Mouse (Mus musculus): ENCODE results near the gene Klrd1. TPM values are rescaled to one million over a fixed set of nuclear protein-coding genes. Genes with fewer than 3 reads are reported as not detected.

Klrd1 gene
- polyA plus RNA-seq, 1 experiment = not detected

DNA sequence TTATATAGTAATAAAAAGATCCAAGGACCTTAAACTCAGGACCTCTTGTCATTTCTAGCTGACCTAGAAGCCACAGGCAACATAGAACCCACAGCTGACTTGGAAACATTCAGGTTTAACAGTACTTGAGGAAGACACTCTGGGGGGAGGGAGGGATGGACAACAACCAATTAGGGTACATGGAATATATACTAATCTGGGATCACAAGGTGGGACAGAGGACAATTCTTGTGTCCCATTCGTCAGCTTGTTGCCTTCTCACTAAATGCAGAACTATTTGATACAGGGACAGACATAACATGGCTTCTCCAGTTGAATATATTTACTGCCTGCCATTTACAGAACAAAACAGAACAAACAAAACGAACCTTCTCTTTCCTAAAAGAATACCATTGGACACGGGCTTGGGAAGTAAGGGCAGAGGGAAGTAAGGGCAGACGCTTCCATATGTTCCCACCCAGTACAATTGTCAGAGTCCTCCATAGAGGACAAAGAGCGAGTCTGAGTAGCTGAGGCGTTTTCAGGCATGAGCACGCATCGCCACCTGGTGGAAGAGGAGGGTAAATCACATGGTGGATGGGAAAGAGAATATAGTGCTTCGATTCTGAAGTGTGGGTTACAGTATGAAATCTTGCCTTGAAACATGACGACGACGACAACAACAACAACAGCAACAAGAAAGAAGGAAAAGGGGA lies 32.5 kb upstream of the Klrd1 start:
- H3K27me3 ChIP-seq (ENCODE audit: control insufficient read depth, insufficient read depth, low read length) = no peaks in the 10 kb centered on the region
- H3K36me3 ChIP-seq (ENCODE audit: control insufficient read depth, insufficient read depth, low read length) = no peaks in the 10 kb centered on the region
- H3K4me3 ChIP-seq (ENCODE audit: control insufficient read depth, low read depth, low read length) = no peak overlapping the region
- H3K27ac ChIP-seq (ENCODE audit: control insufficient read depth, insufficient read depth, low read depth, low read length) = no peak overlapping the region; the same call in 1 of the 2 replicates
- no peaks in the 10 kb centered on the region for H3K4me1 ChIP-seq (ENCODE audit: control insufficient read depth, insufficient read depth, low read length)
- peak; percentile 84; the same call in 1 of the 2 replicates for TF ChIP-seq CTCF (IDR thresholded peaks at IDR 0.05; ENCODE audit: control insufficient read depth, insufficient read depth, insufficient replicate concordance, low read depth, low read length)
- no peak for TF ChIP-seq POLR2A (IDR thresholded peaks at IDR 0.05; ENCODE audit: control insufficient read depth, low read depth, low read length)

DNA sequence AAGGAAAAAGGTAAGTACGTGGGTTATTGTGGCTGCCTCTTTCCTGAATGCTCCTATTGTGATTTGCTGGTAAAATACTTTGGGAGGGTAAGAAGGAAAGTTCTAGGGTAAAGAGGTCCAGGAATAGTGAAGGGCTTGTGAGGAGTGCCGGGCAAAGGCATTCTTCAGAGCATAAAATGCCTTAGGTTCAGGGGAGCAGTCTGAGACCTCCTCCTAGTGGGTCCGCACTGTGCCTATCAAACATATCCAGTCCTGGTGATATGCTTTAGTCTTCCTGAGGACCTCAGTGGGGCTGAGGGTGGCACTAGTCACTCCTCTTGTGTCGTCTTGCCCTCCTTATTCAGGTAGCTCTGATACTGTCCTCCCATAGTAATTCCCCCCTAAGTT lies 31.9 kb upstream of the Klrd1 start:
- no peak overlapping the region for H3K27ac ChIP-seq (ENCODE audit: control insufficient read depth, insufficient read depth, low read depth, low read length)
- H3K4me3 ChIP-seq (ENCODE audit: control insufficient read depth, low read depth, low read length) = no peak overlapping the region
- no peaks in the 10 kb centered on the region for H3K36me3 ChIP-seq (ENCODE audit: control insufficient read depth, insufficient read depth, low read length)
- TF ChIP-seq CTCF (IDR thresholded peaks at IDR 0.05; ENCODE audit: control insufficient read depth, insufficient read depth, insufficient replicate concordance, low read depth, low read length) (no peak), POLR2A (IDR thresholded peaks at IDR 0.05; ENCODE audit: control insufficient read depth, low read depth, low read length) (no peak)
- H3K27me3 ChIP-seq (ENCODE audit: control insufficient read depth, insufficient read depth, low read length) = no peaks in the 10 kb centered on the region
- H3K4me1 ChIP-seq (ENCODE audit: control insufficient read depth, insufficient read depth, low read length) = no peaks in the 10 kb centered on the region

DNA sequence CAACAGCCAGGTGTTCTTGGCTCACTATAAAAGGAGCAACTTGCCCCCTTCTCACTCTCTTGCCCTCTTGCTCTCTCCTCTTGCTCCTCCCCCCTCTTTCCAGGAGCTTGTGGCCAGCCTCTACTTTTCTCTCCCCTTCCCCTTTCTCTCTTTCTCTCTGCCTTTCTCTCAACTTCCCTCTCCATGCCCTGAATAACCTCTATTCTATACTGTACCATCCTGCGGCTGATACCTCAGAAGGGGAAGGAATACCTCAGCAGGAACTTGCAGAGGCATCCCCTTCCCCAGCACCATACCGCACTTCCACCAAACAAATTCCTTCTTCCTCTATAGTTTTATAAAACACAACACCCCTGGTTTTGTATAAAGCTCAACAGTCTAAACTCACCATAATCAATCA lies 26.3 kb upstream of the Klrd1 start:
- Histone ChIP-seq H3K36me3 (ENCODE audit: control insufficient read depth, insufficient read depth, low read length) (no peaks in the 10 kb centered on the region), H3K4me1 (ENCODE audit: control insufficient read depth, insufficient read depth, low read length) (no peaks in the 10 kb centered on the region), H3K27ac (ENCODE audit: control insufficient read depth, insufficient read depth, low read depth, low read length) (no peak overlapping the region), H3K4me3 (ENCODE audit: control insufficient read depth, low read depth, low read length) (no peak overlapping the region), H3K27me3 (ENCODE audit: control insufficient read depth, insufficient read depth, low read length) (no peaks in the 10 kb centered on the region)
- TF ChIP-seq CTCF (IDR thresholded peaks at IDR 0.05; ENCODE audit: control insufficient read depth, insufficient read depth, insufficient replicate concordance, low read depth, low read length) (no peak), POLR2A (IDR thresholded peaks at IDR 0.05; ENCODE audit: control insufficient read depth, low read depth, low read length) (no peak)

DNA sequence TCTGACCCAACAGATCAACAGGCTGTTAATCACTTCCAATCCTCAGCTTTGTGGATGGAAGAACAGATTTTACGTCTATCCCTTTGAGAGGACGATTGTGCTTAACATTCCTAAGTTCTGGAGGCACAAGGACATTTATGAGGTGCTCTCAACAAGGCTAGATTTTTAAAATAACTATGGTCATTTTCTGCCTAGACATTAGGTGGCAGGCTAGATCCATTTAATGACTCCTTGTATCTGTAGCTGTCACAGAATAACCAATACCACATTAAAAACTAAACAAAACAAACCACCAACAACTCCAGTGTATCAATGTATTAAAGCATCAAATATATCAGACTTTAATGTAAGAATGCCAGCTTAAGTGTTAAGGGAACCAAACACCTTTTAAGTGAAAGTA lies 16.3 kb upstream of the Klrd1 start:
- Histone ChIP-seq H3K4me3 (ENCODE audit: control insufficient read depth, low read depth, low read length) (no peak overlapping the region), H3K36me3 (ENCODE audit: control insufficient read depth, insufficient read depth, low read length) (no peaks in the 10 kb centered on the region), H3K27me3 (ENCODE audit: control insufficient read depth, insufficient read depth, low read length) (no peaks in the 10 kb centered on the region), H3K27ac (ENCODE audit: control insufficient read depth, insufficient read depth, low read depth, low read length) (no peak overlapping the region), H3K4me1 (ENCODE audit: control insufficient read depth, insufficient read depth, low read length) (no peaks in the 10 kb centered on the region)
- no peak for TF ChIP-seq CTCF (IDR thresholded peaks at IDR 0.05; ENCODE audit: control insufficient read depth, insufficient read depth, insufficient replicate concordance, low read depth, low read length)
- TF ChIP-seq POLR2A (IDR thresholded peaks at IDR 0.05; ENCODE audit: control insufficient read depth, low read depth, low read length) = no peak

DNA sequence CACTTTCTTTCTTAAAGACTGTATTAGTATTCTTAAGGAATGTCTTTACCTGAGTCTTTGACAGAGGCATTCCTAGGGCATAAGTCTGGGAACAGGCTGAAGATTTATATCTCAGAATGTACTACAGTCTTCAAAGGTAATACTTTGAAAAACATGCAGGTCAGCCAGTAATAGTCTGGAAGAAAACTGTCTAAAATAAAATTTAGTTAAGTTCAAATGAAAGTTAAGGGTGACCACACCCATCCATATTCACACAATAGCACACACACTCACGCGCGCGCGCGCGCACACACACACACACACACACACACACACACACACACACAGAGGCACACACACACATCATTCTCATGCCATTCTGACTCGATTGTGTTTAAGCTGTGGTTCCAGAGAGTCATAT lies 14.0 kb upstream of the Klrd1 start, which contains the start of gene Klre1:
TSS of gene Klre1 (plus strand) at position 301 of the 400 bp plus-strand sequence.
- no peak within 1 kb of the TSS for H3K4me3 ChIP-seq (ENCODE audit: control insufficient read depth, low read depth, low read length)
- TF ChIP-seq POLR2A (IDR thresholded peaks at IDR 0.05; ENCODE audit: control insufficient read depth, low read depth, low read length) (no peak), CTCF (IDR thresholded peaks at IDR 0.05; ENCODE audit: control insufficient read depth, insufficient read depth, insufficient replicate concordance, low read depth, low read length) (no peak)
- H3K27me3 ChIP-seq (ENCODE audit: control insufficient read depth, insufficient read depth, low read length) = no peaks in the 10 kb centered on the region
- H3K36me3 ChIP-seq (ENCODE audit: control insufficient read depth, insufficient read depth, low read length) = no peaks in the 10 kb centered on the region
- H3K4me1 ChIP-seq (ENCODE audit: control insufficient read depth, insufficient read depth, low read length) = no peaks in the 10 kb centered on the region
- H3K27ac ChIP-seq (ENCODE audit: control insufficient read depth, insufficient read depth, low read depth, low read length) = no peak within 1 kb of the TSS

DNA sequence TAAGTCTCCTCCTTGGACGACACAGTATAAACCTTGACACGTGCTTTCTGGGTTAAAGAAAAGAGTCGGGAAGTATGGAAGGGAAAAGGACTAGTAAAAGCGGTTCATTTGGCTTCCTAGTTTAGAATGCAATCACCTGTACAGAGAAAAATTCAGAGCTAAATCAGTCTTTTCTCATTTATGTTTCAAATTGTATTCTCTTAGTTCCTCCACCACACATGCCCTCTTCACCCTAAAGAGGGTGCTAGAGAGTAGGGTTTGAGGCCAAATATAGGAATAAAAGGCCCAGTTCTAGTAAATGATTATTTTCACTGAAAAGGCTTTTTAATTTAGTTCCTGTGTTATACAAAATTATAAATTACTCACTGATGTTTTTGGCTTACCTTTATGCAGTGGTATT lies 10.3 kb upstream of the Klrd1 start:
- TF ChIP-seq POLR2A (IDR thresholded peaks at IDR 0.05; ENCODE audit: control insufficient read depth, low read depth, low read length) = no peak
- no peak for TF ChIP-seq CTCF (IDR thresholded peaks at IDR 0.05; ENCODE audit: control insufficient read depth, insufficient read depth, insufficient replicate concordance, low read depth, low read length)
- Histone ChIP-seq H3K27ac (ENCODE audit: control insufficient read depth, insufficient read depth, low read depth, low read length) (no peak overlapping the region), H3K36me3 (ENCODE audit: control insufficient read depth, insufficient read depth, low read length) (no peaks in the 10 kb centered on the region), H3K4me1 (ENCODE audit: control insufficient read depth, insufficient read depth, low read length) (no peaks in the 10 kb centered on the region), H3K4me3 (ENCODE audit: control insufficient read depth, low read depth, low read length) (no peak overlapping the region), H3K27me3 (ENCODE audit: control insufficient read depth, insufficient read depth, low read length) (no peaks in the 10 kb centered on the region)

DNA sequence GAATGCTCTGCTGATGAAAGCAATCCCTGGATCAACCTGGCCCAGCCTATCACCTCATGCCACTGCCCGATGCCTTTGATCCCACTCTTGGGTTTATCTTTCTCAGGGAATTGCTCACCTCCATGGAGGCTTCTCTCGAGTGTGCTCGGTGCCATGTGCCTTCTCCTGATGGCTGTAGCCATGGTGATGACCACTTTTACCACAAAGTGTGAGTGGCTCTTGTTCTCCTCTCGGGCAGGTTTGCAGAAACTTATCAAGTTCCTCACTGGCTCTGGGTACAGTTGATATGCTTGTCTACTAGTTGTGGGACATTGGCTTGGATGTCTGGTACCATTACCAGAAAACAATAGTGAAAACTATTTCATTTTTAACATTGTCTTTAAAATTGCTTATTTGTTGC lies 9.7 kb upstream of the Klrd1 start:
- H3K27me3 ChIP-seq (ENCODE audit: control insufficient read depth, insufficient read depth, low read length) = no peaks in the 10 kb centered on the region
- H3K4me1 ChIP-seq (ENCODE audit: control insufficient read depth, insufficient read depth, low read length) = no peaks in the 10 kb centered on the region
- H3K4me3 ChIP-seq (ENCODE audit: control insufficient read depth, low read depth, low read length) = no peak overlapping the region
- H3K36me3 ChIP-seq (ENCODE audit: control insufficient read depth, insufficient read depth, low read length) = no peaks in the 10 kb centered on the region
- H3K27ac ChIP-seq (ENCODE audit: control insufficient read depth, insufficient read depth, low read depth, low read length) = no peak overlapping the region
- TF ChIP-seq POLR2A (IDR thresholded peaks at IDR 0.05; ENCODE audit: control insufficient read depth, low read depth, low read length) (no peak), CTCF (IDR thresholded peaks at IDR 0.05; ENCODE audit: control insufficient read depth, insufficient read depth, insufficient replicate concordance, low read depth, low read length) (no peak)

Measured in testis, adult 2 months (tissue).